Mouse (Mus musculus) ES-Bruce4 (cell line): ENCODE data around the gene 9930022D16Rik.

ENCODE experiments used
- CTCF ChIP-seq: IDR thresholded peaks from one replicate; pipeline ENCODE4 v1.8.1; 2011; ENCODE audit warnings: low read depth, low read length
- POLR2A ChIP-seq: IDR thresholded peaks from one replicate; pipeline ENCODE4 v1.8.1; 2011; ENCODE audit warnings: low read length; ENCODE audit not compliant: insufficient read depth

- TF ChIP-seq CTCF: no peak
- no peak for TF ChIP-seq POLR2A
Measured at GRCm38 (mm10) chr11:109378051-109378450, 35.7 kb upstream of the 9930022D16Rik start.
